Mouse (Mus musculus): ENCODE measurements at regions not wholly inside any gene's neighbourhood (a gene's known extent, or its start where the extent isn't known, plus 50 kb on each side); places are given as distances from the start of the nearest gene placed in this dataset.

- no peak for TF ChIP-seq CTCF (IDR thresholded peaks at IDR 0.05; ENCODE audit: borderline replicate concordance, insufficient read depth, low read depth, low read length)
- no peak for TF ChIP-seq POLR2A (IDR thresholded peaks at IDR 0.05; ENCODE audit: borderline replicate concordance, insufficient read depth, low read length)
Measured at GRCm38 (mm10) chr1:193517968-193518367, 147.9 kb upstream of the Camk1g start.
